Mouse (Mus musculus) spleen, adult 18-20 months (tissue): ENCODE measurements around the gene Dhcr24.

Experiments
- DNase-seq, 2 experiments: peaks; one replicate each; pipeline ENCODE4 v3.0.0; 2022; ENCODE audit warnings: mixed read lengths in 2 of 2

Gene Dhcr24

DNA sequence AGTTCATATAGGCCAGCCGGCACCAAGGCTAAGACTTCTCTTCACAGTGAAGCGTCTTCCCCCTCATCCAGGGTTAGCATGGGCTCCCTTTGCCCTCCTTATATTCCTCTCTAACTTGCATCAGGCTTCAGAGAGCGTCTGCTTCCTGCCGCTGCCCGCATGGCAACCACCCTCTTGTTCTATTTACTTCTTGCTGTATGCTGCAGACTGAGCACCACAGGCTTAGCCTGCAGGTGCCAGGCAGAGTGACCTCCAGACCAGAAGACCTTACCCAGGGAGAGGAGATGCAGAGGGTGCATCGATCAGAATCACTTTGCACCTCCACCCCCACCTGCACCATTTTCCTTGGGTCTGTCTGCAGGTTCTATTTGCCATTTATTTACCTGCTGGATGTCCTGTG is 1.2 kb downstream of the Dhcr24 start:
- no peak for DNase-seq

DNA sequence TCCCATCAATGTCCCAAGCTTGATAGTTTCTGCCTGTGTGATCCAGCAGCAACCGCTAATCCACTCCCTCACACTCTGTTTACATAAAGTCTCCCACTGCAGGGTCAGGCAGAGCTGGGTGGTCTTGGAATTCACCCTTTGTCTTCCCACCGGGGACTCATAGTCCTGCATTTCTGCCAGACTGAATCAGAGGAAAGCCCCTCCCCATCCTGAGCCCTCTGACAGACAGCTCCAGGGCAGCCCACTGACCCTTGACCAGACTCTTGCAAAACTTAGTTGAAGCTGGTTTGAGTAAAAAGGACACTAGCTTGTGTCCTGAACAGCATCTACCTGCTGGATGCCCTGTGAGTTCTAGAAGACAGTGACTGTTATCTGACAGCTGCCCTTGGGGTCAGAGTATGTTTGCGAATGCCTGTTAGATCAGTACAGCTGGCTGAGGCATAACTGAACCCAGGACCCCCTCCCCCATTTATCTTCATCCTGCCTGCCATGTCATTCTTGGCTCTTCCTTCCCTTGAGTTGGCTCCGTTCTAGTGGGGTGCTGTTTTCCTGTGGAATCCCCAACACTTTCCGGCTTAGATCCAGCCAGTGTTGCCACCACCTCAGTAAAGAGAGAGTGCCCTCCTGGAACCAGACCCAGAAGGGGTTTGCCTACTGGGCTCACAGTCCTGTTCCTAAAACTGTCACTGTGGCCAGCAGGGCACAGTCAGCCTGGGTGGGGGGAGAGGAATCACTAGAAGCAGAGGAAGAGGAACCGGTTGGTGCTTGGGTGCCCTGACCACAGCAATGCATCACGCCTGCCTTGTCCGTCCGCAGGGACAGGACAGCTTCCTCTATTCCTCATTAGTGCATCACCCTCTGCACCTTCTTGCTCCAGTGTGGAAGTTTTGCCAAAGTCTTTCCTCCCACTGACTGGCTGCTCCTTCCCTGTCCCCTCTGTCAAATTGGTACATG is 2.3 kb downstream of the Dhcr24 start:
- DNase-seq: no peak

DNA sequence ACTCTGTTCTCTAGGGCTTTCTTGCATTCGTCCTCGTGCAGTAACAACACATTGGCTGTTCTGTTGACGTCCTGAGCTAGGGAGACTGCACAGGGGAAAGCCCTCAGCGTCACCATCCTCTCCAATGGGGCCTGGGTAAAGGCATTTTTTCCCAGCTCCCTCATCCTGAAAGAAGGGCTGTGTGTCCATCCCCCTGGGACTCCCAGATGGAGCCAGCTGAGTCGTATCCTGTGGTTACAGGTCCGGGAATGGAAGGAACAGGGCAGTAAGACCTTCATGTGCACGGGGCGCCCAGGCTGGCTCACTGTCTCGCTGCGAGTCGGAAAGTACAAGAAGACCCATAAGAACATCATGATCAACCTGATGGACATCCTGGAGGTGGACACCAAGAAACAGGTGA is 3.3 kb downstream of the Dhcr24 start:
- DNase-seq: no peak

DNA sequence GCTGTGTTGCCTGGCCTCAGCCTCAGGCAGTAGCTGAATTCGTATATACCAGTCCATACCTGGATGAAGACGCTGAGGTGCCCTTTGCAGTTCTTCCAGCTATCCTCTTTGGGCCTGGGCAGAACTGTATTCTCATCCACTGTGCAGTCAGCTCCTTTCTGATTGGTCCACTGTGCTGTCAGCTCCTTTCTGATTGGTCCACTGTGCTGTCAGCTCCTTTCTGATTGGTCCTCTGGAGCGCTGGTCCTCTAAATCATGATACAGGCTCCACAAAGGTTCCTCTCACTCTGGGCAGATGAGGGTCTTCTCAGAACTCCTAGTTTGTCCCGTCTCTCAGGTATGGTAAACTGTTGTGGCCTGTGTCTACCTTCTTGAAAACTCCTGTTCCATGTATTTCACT is 8.8 kb downstream of the Dhcr24 start:
- no peak for DNase-seq

DNA sequence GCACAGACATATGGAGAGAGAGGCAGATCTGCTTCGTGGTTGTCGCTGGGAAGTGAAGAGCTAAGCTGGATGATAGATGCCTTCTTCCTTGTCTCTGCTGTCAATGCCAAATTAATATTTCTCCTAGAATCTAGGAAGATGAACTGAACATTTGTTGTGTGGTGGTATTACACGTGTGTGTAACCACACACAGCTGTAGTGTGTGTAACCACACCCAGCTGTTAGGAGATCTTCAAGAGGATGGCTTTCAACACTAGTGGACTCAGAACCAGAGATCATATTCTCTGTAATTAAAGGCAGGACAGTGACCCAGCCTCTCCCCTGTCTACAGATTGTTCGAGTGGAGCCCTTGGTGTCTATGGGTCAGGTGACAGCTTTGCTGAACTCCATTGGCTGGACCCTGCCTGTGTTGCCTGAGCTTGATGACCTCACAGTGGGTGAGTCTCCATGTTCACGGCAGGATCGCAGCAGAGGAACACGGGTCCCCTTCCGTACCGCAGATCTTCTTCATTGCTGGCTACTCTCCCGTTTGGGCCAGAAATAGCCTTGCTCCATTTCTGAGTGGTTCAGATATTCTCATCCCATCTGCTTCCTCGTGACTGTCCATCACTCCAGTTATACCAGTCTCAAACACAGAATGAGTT is 10.4 kb downstream of the Dhcr24 start:
- no peak for DNase-seq

DNA sequence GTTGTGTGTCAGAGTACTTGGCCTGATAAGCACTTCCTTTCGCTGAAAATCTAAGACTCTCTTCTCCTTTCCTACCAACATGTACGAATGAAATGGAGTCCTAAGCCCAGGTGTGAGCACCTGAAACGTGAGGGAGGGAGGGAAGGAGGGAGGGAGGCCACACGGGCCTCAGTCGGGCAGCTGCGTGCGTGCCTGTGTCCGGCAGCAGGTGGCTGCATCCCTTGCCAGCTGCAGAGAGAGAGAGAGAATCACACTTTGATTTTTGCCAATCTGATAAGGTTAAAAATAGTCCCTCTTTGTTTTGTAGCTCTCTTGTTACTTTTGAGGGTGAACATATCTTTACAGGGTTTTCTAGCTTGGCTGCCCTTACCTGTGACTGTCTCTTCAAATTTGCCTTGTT is 14.2 kb downstream of the Dhcr24 start:
- DNase-seq: no peak

DNA sequence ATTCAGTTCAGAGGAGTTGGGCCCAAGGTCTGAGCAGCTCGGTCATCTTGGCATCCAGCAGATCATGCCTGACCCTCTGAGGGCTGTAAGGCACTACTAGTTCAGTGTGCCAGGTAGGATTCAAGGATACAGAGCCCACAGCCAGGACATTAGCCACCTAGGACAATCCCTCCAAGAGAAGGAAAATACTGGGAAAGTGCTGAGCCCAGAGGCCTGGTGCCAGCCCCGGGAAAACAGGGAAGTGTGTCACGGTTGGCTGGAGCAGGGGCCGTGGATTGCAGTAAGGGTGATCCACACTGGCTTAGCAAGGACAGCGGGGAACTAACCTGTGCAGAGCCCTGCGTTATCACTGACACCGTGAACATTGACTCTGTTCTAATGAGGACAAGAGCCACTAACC is 16.7 kb downstream of the Dhcr24 start:
- no peak for DNase-seq

DNA sequence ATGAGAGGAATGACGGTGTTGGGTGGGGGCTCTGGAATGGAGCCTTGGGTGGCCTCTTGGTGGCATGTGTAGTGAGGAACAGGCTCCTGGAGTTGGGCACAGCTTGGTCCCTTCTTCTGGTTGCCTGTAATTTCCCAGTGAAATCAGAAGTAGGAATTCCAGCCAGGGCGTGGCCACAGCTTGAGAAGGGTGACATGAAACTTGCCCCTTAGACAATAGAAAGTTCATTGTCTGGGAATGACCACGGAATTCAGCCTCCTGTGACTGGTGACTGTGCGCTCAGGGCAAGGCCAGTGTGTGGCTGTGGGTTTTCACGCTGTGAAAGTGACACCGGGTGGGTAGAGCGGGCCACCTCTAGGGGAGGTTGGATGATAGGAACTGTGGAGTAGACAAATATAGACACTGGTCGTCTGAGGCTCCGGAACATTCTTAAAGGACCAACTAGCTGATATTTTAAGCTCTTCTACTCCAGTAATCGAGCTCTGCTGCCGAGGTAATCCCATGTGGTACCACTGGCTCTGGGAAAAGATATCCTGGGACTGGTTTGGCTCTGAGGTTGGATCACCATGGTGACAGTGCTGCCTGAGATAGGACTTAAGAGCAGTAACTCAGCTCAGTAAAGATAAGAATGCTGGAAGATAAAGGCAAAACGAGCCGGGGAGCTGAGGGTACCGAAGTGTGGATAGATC is 20.5 kb downstream of the Dhcr24 start:
- DNase-seq: no peak

DNA sequence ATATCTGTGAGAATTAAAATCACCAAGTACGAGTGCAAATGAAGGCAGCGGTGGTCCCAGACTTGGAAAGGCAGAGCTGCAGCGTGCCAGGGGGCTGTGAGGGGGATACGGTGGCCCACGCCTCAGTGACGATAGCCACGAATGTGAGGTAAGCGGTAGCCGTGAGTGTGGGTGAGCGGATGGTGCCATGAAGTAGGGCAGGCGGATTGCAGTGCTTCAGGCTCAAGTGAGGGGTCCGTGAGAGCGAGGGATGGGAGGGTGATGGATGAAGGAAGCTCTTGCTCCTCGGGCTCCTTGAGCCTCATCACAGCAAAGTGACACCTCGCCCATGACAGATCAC is 21.0 kb downstream of the Dhcr24 start:
- DNase-seq: no peak

DNA sequence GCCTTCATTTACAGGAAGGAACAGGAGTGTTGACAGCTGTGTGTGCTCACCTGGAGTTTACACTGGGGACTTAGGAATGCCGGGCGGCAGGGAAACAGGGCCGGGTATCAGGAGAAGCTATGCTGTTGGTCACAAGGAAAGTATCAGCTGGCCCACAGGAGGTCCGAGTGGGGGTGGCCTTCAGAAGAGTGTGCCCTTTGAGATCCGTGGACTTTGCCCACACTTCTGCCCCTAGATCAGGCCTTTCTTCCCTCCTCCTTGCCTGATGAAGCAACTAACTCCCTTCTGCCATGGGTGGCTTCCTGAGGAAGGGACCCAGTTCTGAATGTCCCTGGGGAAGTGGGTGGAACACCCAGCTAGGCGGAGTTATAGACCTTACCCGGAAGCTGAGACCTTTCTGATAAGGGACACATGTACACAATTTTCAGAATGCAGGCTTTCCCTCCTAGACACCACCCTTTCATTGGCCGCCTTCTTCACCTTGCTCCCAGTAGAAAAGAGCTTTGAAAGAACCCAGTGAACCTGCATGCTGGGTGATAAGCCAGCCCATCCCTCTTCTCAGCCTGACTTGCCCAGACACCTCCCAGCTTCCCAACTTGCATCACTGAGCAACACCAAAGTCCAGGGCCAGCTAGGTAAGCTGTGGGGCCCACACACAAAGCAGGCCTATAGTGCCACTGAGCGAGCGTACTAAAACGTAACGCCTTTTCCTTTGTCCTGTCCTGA is 21.8 kb downstream of the Dhcr24 start:
- no peak for DNase-seq

DNA sequence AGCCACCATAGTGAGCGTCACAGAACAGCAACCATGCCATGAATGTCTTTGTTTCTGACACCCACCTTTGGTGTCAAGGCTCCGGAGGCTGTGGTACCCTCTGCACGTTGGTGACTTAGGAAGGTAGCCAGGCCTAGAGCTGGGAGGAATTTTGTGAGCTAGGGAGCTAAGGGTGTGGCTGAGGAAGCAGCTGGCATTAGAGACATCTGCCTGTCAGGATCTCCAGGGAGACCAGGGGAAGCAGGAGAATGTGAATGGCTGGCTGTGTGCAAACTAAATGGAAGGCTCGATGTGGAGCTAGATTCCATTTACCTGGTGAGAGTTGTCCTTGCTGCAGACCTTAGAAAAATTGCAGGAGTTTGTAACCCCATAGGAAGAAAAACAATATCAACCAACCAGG is 23.8 kb downstream of the Dhcr24 start:
- no peak for DNase-seq

DNA sequence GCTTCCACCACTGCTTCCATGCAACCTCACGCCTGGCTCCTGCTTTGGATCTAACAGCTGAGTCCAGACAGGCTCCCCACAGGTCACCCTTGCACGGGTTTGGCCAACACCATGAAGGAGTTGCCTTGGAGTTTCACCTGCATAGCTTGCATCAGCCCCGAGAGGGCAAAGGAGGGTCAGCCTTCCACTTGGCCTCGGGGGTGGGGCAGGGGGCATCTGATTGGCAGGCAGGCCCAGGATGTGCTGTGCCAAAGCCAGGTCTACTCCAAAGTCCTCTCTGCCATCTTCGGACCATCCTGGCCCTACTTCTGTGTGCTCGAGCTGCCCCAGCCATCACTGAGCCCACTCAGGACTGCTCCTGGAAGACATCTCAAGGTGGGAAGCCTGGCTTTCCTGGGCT is 26.2 kb downstream of the Dhcr24 start:
- no peak for DNase-seq

DNA sequence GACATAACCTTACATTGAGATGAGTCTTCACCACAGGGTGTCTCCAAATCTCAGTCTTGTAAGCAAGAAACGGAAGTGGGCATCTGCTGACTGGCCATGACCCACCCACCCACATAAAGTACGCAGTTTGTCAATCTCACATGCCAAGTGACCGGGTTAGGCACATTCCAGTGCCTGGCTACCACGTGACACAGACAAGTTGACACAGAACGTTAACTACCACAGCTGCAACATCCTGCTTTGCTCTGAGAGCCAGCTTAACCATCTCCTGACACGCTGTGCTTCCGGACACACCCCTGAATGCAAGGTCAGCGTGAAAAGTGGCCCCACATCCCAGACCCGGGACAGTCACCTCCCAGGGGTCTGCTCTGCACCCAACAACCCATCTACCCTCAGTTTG is 29.3 kb downstream of the Dhcr24 start:
- DNase-seq: no peak

DNA sequence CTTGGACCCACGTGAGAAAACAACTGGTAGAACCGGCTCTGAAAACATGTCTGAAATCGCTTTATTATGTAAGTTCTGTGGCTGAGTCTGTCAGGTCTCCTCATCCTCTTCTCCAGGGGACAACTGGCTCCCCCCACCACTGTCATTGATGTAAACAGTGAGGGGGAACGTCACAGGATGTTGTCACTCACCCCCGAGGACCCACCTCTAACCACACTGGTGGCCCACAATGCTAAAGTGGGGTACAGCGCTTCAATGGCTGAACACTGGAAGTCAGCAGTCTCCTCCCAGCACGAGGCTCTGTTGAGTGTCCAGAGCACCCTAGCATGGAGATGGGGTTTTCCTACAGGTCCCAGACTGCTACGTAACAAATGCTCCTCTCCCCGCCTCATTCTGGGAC is 30.0 kb downstream of the Dhcr24 start:
- no peak for DNase-seq

DNA sequence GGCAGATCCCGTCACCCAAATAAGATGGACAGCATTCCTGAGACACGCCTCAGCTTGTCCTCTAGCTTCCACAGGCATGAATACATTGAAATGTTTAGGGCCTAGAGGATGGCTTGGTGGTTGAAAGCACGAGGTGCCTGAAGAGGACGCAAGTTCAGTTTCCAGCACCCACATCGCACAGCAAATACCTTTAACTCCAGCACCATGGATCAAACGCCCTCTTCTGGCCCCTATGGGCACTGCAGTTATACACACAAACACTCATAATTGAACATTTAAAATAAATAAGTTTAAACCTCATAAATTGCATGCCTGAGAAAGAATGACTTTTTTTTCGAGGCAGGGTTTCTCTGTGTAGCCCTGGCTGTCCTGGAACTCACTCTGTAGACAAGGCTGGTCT is 32.8 kb downstream of the Dhcr24 start:
- DNase-seq: no peak

DNA sequence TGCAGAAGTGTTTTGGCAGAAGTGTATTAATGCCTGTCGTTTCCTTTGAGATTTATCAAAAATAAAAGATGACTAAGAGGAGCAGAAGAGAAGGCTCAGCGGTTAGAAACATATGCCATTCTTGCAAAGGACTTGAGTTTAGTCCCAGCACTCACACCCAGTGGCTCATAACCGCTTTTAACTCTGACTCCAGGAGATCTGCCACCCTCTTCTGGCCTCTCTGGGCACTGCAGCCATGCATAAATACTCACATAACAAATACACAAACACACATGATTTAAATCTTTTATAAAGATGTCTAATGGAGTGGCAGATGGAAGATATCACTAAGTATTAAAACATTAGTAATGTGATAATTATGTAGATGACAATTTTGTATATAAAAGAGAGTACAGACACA is 35.4 kb downstream of the Dhcr24 start:
- DNase-seq: no peak

DNA sequence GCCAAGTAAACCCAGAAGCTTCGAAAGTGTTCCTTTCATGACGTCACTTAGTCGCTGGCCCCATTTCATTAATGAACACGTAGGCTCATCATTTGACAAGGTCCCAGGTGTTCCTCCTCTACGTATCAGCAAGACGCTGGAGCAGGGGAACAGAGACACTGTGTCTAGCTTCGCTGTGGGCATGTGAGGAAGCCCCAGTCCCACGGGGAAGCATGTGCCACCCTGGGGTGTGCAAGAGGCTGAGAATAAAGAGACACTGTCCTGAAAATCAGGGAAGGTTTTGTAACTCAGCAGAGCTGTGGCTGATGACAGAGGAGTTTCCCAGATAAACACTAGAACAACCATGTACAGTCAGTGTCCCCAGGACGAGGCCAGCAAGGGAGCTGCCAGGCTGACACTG is 36.2 kb downstream of the Dhcr24 start:
- DNase-seq: no peak

DNA sequence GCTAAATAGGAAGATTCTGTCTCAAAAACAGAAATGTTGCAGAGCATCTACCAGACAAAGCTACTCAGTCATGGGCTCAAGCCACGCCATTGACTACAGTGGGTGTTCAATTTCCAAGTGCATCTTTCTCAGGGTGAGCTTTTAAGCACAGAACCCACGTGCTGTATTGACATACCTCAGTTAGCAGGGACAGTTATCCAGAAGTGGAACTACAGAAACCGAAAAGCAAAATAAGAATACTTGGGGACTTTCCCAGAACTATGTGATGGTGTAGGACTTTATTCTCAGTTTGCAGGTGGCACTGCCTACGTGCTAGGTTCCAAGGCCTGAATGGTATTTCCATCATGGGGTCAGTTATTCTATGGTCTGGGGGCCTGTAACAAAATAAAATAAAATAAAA is 36.9 kb downstream of the Dhcr24 start:
- DNase-seq: no peak

DNA sequence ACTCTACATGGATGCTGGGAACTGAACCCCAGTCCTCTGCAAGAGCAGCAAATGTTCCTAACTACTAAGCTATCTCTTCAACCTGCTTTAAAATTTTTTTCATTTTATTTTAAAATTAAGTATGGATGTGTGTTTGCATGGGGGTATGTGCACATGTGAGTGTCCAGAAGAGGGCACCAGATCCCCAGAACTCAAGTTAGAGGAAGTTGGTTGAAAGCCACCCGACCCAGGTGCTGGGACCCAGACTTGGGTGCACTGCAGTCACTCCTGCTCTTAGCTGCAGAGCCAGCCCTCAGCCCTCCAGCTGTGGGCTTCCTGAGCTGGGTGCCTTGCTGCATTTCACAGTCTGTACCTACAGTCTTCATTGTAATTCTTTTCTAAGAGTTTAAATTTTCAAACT is 38.6 kb downstream of the Dhcr24 start:
- no peak for DNase-seq

DNA sequence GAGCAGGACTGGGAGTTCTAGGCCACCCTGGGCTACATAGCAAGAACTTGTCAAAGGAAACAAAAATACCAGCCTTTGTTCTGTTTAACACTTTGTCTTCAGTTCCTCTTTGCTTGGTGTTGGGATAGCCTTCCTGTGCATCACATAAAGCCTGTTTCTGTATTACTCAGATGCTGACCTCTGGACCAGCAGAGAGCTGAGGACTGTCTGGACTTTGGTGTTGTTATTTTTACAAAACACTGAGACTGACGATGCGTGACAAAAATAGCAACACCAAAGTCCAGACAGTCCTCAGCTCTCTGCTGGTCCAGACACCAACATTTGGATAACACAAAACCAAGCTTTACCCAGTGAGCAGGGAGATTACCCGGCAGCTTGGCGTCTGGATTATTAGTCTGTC is 39.9 kb downstream of the Dhcr24 start:
- DNase-seq: no peak

DNA sequence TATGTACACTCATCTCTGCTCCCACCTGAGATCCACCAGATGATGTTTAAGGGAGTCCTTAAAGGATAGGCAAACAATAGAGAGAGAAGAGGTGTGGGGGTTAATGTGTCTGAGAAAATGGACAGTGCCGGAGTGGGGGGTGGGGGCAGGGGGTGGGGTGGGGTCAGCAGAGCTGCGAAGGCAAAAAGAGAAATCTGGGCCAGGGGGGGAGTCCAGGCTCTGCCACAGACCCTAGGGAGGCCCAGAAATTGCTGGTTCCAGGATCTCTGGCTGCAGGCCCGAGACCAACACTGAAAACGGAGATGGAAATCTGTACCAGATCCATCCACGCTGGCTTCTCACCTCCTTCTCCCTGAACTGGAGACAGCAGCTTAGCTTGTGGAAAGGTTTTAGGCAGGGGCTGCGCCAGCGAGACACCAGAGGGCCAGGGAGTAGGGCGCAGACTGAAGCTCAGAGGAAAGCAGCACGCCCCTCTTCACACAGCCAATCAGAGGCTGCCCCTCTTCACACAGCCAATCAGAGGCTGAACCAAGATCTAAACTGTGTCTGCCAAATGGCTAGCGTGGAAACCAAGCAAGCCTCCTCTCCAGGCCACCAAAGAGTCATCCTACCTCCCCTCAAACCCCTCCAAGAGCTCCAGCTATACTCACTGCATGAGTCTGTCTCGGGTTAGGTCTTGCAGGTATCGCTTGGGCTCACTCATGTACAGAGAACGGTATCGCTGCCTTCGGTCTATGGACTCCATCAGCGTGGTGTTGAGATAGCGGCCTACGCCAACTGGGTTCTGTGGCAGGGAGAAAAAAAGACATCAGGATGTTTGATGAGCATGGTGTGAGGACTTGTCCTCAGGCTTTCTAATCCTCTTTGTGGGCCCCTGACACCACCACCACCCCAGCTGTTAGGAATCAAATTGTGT is 46.1 kb downstream of the Dhcr24 start:
- no peak for DNase-seq

DNA sequence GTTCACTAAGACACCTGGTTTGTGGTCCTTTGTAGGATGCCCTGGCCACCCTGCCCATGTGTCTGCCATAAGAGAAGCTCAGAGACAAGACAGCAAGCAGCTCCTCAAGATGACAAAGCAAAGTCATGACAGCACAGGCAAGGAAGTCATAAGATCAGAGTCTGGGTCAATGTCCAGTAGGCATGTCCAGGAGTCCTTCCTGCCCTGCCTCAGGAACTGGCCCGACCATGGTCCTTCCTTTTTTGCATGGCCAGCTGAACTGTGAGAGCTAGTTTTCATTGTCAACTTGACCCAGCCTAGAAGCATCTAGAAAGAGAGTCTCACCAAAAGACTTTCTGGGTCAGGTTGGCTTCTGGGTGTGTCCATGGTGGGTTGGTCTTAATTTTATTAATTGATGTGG is 47.1 kb downstream of the Dhcr24 start:
- no peak for DNase-seq
